Mouse (Mus musculus): ENCODE measurements around the gene Itgb8.

Gene Itgb8

DNA sequence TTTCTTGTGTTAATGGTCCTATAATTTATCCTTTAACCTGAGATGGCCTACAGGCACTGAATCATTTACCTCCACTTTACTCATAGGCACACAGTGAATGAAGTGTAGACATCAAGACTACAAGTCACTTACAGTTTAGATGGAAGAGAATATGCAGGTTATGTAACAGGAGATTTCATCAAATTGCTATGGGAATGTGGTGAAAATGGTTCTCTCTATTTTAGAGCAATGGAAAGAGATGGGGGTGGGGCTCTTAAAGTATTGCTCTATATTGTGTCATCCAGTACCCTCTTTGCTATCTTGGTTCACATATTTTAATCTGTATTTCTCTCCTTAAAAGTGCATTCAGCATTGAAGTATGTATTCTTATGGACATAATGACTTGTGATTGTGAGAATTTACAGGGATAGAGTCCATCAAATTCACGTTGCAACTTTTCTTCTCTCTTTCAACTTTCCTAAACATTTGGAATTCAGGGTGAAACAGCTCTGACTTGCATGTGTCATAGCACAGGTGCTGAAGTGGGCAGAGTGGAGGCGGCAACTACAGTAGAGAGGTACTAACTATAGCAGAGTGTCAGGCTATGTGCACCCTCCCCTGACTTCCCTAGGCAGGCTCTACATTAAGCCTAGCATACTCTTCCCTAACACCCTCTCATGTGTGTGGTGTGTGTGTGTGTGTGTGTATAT is 29.1 kb downstream of the Itgb8 start:
- DNase-seq (ENCODE audit: low spot score): no peak

DNA sequence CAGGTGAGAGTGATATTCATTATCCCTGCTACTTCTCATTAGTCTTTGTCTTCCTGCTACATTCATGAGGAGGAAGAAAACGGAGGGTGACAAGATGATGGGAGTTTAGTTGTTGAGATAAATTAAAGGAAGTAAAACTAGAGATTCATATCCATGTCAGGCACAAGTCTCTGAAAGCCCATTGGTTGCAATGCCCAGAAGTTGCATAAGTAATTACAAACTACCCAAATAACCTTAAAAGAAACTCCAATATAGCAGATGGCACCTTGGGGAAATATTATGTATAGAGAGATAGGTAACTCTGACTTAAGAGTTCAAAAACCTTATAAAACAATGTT is 31.2 kb downstream of the Itgb8 start:
- no peak for DNase-seq (ENCODE audit: low spot score)

DNA sequence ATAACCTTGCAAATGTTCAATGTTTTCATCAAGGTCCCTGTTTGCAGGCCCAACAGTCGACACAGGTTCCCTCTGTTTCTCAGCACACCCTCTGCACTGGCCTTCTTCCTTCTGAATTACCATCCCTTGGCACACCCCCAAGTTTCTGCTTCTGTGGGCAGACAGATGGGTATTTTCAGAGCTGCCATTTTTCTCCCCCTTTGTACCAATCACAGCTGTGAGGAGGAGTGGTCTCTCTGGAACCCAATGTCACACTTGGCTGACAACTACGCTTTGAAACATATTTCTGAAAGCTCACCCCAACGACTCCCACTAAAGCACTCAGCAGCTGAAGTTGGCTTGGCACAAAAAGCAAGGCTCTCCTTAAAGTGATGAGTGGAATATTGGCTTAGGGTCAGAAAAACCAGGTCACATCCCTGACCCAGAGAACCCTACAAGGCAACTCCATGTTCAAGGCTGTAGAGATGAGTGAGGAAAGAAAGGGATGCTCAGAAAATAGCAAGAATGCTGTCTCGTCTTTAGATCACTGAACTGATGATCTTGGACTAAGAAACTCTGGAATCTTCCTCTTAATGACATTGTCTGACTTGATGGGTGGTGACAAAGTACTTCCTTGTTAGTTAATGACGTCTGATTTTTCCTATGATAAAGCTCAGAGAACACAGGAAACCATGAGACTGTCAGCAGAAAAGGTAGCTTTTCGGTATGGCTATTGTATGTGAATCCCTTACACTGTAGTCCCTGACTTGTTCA is 31.7 kb downstream of the Itgb8 start:
- DNase-seq (ENCODE audit: low spot score): no peak

DNA sequence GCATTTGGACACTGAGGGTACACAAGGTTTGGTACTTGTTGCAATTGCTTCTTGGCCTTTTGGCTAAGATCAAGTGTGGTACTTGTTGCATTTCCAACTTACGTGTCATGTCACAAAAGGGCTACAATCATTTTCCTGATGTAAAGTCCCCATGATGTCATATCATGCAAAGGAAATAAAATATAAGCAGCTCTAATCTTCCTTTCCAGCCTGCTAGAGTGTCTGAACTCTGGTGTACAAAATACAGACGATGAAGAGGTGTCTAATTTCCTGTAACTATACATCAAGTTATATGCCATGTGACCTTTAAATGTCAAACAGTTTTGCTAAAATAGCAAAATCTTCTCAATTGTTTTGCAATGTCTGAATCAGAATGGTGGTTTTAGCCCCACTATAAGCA is 34.2 kb downstream of the Itgb8 start:
- no peak for DNase-seq (ENCODE audit: low spot score)

DNA sequence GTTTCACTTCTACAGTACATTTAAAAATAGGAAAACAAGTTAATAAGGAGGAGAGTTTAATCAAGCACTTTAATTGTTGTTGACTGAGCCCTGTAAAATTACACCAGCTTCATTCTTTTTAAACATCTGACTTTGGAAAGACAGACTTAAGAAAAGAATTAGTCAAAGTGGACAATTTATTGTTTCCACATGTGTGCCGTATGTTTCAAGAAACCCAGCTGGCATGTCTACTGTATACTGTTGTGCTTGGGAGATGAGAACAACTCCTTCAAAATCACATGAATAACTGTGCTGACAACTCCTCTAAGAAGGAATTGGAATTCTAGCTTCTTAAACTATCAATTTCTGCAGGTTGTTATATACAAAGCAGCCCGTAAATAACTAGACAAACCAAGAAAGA is 35.8 kb downstream of the Itgb8 start:
- no peak for DNase-seq (ENCODE audit: low spot score)

DNA sequence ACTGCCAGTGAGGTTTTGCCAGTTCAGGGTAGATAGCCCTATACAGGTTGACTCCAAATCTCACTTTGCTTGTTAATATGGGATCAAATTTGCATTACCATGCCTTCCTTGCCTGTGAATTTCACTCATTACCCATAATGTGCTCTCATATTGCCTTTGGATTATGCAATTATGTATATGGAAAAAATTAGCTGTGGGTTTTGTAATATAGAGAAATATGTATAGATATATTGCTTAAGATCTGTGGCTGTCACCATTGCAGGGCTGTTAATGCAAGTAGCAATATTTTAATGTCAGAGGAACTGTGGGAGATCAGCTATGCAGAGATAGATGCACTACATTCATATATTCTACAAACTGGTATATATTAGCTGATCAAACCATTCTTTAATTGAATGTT is 43.5 kb downstream of the Itgb8 start:
- DNase-seq (ENCODE audit: low spot score): no peak

DNA sequence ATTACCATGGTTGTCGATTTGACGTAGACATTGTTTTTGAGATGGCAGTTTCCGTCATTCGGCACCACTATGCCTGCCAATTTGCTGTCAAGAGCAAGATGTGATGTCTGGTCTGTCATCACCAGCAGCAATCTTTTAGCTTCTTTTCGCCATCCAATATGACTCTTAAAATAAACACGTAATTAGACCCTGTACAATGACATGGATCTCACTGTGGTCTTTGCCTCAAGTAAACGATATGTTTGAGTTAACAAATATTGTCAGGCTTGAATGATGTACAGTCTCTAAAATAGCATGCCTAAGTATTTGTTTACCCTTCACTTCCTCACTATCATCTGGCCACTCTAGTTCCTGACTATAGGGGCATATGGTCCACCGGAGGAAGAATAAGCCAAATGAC is 48.8 kb downstream of the Itgb8 start:
- DNase-seq (ENCODE audit: low spot score): no peak

DNA sequence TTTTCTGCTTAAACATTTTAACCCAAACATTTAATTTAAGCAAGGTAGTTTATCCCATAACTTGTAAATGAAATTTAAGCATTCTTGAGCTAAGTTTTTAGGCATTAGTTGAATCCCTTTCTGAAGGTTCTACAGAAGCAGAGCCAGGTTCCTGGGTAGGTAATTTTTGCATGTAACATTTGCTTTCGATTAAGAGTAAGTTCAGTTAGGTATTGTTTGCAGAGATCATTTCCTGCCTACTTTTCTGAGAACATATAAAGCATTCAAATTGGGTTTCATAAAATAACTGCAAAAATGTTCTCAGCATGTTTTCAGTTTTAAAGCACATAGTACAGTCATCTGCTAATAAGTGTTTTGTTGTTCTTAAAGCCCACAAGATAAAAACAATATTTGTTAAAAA is 53.2 kb downstream of the Itgb8 start:
- no peak for DNase-seq (ENCODE audit: low spot score)

DNA sequence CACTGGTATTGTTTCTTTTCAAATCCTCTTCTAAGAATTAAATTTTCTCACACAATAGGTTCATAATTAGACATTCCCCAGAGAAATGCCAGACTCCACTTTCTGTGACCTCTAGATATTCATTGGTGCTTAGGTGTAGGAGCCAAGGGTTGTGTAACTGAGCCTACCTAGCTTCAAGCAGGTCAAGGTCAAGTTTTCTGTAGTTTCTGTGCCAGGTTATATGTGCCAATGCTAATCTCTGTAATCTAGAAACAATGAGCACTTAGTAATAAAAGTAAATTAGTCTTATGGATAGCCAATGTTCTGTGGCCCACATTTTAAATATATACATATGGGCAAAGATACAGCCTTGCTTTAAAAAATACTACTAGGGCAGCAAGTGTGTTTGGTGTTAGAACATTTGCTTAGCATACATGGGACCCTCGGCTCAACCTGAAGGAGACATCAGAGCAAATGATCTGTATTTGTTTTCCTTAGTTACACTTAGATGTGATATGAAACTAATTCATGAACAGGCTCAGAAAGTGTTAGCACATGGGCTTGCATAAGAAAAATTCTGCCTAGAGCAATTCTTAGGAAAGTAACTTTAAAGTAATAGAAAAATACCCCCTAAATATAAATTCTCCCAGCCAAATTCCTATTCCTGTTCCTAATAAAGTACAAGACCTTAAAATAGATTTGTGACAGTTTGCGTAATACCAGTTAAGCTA is 56.2 kb downstream of the Itgb8 start:
- DNase-seq (ENCODE audit: low spot score): no peak

DNA sequence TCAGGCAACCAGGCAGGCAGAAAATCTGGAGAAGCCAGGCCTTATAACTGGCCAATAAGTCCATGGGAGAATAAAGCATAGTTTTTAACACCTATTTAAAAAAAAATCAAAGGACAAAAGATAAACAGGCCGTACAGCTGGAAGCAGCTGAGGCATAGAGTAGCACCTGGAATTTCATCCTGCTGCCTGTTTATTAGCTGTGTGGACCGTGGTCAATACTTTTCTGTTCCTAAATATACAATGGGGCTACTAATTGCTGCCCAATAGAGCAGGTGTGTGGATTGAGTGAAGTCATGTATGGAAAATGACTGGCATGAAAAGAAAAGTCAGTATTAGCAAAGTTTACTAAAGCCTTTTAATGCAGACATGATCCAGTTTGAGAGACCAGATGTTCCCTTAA is 62.6 kb downstream of the Itgb8 start:
- no peak for DNase-seq (ENCODE audit: low spot score)

DNA sequence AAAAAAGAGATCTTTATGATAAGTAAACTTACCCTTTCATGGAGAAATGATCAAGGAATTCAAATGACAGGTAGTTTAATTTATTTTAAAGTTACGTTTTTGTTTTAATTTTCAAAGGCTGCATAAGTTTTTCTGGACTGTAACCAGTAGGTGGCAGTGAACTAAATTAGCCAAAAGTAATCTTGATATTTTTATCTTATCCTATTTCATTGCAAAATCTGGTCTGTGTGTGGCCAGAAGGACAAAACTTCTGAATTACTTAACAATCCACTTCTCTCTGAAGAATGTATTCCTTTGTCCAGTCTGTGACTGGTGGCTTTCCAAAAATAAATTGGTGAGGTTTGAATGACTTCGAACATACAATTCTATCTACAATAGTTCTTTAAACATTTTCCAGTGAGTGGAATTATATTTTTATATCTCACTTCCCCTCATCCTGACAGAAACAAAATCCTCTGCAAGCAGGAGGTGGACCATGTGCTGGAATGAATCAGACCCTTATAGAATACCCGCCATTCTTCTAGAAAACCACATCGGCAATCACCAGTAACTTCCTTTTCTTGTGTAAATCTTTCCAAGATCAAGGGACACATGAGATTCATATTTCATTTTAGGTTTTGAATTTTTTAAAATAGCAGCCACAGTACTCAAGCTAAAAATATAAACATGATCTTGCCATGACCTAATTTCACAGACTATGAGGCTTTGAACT is 68.6 kb downstream of the Itgb8 start:
- DNase-seq (ENCODE audit: low spot score): no peak

DNA sequence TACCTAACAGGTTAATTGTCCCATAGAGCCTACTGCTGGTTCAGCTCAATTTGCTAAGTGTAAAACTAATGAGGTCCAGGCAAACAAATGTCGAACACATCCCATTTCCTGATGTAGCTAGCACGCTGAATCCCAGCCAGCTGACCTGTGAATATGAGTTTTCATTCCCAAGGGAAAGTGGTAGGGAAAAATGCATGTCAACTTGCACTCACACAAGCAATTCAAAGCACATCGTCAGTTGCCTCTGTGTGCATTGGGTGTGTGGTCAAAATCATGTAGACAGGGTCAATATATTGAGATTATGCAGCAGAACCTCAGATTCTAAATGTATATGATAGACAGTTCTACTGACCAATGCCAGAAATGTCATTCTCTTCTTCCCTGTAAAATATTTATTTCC is 69.5 kb downstream of the Itgb8 start:
- no peak for DNase-seq (ENCODE audit: low spot score)

DNA sequence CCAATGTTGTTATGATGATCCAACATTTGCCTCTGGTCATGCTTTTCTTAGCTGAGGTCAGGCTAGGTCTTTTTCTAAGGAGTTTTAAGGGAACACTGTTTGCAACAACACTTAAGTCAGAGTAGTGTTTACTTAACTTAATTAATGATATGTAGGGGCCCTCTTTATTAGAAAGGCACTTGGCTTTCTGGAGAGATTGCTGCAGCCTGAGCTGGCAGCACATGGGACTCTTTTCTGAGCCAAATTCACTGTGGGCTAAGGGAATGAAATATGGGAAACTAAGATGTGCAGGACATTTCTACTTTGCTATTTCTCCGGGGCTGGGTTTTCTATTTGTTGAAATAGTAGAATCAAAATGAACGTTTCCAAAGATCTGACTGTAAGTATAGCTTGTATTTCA is 73.5 kb downstream of the Itgb8 start:
- no peak for DNase-seq (ENCODE audit: low spot score)

DNA sequence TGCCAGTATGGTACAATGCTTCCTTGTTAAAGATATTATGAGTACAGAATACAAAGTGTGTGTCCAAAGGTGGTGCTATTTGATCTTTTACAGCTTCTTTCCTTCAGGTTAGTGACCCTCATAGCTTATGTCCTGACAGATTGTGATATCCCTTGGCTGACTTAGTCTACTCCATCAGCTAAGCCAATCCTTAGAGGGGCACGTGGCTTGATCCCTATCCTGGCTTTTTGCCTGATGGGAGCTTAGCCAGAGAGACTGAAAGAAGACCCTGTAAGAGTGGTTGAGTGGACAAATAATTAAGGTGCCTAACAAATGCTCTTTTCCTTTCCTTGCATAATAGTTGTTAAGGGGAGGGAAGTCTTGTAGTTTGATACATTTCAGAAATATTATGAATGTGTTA is 73.9 kb downstream of the Itgb8 start:
- no peak for DNase-seq (ENCODE audit: low spot score)

DNA sequence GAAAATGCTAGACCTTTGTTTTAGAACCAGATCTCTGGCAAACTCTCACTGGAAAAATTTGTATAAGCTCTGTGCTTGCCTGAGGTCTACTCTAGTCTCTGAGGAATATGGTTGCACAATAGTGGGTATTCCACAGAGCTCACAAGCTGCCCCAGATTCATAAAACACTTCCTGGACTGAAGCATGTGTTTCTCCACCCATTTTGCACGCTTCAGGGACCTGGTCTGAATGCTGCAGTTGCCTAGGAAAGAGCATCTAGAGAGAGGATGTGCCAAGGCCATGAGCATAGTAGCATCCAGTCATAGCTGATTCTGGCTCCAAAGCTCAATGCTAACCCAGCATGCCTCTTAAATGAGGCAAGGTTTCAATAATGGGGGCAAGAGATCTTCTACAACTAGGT is 74.4 kb downstream of the Itgb8 start:
- DNase-seq (ENCODE audit: low spot score): no peak

DNA sequence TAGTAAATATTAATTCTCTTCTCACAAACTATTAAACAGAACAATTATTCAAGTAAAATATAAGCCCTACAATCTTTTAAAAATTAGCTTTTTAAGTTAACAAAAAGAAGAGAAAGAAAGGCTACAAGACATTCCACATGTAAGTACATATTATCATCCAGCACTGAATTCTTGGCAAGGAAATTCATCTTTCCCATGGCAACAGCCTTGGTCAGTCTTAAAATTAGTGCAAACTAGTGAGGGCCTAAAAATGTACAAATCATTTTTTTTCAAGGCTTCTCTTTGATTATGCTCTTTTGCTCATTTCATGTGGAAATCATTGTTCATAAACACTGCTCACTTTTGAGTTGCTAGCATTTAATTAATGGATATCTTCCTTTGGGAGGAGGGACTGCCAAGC is 77.8 kb downstream of the Itgb8 start:
- no peak for DNase-seq (ENCODE audit: low spot score)

DNA sequence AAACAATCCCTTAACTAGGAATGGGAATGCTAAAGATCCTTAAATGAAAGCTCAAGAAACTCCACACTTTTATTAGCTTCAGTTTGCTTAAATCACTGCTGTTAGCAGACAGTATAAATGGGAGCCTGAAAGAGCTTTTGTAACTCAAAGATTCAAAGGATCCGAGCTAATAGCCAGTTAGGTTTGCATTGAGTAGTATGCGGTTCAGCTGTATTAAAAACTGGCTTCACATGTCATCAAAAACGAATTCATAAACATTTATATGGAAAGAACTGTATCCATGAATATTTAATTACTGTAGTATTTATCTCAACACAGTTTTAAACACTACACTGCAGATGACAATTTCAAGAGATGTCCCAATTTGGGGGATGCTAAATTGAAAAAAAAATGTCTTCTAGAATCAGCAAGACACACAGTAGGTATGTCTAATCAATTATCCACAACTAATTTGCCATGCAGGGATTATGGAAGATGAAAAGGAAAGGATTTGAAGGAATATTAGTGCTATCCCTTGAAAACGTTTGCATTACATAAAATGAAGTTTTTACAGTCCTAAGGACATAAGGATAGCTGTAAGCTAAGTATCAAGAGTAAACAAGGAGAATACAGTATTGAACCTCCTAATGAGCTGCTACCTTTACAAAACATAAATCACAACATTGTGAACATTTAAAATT is 79.2 kb downstream of the Itgb8 start:
- DNase-seq (ENCODE audit: low spot score): peak; percentile 11

DNA sequence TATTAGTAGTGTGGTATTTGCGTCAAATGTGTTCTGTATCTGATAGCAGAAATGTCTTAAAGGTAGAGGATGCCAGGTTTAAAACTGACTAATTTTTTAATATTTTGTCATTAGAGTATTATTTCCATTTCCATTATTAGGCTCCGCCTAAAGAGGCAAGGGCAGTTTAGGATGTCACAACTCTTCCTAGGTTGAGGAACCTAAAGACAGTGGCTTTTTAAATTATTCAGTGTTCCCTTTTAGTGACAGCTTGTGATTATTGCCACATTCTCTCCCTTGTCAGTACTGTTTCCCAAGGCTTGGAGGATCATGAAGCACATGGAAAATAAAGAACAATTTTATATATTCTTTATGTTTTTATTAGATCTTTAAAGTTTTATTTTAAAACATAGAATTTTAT is 80.9 kb downstream of the Itgb8 start:
- DNase-seq (ENCODE audit: low spot score): no peak

DNA sequence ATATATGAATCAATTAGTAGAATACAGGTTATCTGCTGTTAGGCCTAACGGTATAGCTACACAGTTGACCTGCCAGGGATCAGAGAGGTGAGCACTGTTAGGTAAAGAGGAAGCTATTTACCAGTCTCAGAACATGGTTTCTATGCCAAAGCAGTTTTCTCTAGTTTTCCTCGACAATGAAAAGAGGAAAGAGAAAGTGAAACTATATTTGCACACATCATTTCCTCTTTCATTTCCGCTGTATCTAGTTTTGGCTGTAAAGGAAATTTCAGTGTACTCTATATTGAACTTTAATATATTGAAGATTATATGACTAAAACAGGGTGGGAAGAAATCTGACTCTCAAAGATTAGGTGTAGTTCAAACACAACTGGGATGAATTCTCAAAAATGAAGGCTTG is 81.5 kb downstream of the Itgb8 start:
- DNase-seq (ENCODE audit: low spot score): no peak

DNA sequence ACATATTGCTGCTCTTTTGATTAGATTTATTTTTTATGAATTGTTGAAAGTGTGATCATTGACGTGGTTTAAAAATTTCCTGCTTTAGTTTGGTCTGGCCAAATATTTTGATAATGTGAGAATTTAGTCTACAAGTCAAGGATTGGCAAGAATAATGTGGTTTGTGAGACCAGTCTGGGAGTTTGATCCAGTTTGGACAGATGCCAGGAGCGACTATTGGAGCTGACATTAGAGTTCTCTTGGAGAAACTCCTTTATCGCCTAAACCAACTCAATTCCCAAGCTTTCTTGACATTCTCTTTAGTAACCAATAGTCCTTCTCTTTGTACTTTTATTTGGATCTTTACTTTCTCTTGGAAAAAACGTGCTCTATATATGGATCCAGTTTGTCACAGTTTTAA is 83.0 kb downstream of the Itgb8 start:
- DNase-seq (ENCODE audit: low spot score): no peak

DNA sequence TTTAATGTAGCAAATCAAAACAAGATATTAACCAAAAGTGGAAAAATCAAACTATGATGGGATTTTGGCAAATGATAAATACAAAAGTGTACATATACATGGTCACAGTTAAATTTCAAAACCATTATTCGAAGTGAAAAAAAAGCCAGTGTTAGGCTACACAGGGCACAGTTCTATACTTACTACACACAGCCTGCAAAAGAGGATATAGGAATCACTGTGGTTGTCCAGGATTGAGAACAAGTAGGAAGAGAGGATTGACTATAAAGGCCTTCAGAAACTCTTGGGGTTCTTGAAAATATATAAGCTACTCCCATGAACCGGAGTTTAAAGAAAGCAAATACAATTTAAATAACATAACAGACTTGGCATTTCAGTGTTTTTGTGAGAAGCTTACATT is 87.6 kb downstream of the Itgb8 start:
- no peak for DNase-seq (ENCODE audit: low spot score)

DNA sequence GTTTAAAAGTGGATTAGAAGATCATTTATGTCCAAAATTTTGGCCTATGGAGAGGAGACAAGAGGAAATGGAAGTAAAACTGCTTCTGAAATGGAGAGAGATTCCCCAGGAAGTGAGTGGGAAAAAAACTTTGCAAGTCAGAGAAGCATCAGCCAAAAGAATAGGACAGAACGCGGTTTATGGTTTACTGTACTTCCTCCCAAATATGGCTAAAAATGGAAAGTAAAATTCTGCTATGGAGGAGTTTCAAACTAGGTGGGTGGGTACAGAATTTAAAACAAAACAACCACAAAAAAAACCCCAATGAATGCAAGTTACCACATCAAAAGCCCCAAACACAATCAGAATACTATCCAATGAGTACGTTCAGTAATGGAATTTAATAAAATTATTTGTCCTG is 90.8 kb downstream of the Itgb8 start:
- DNase-seq (ENCODE audit: low spot score): no peak
